Mouse (Mus musculus): ENCODE results near the gene Mylk. TPM values are rescaled to one million over a fixed set of nuclear protein-coding genes. Genes with fewer than 3 reads are reported as not detected.

Mylk gene
- polyA plus RNA-seq, 1 experiment from 2014 or later = 309 TPM

DNA sequence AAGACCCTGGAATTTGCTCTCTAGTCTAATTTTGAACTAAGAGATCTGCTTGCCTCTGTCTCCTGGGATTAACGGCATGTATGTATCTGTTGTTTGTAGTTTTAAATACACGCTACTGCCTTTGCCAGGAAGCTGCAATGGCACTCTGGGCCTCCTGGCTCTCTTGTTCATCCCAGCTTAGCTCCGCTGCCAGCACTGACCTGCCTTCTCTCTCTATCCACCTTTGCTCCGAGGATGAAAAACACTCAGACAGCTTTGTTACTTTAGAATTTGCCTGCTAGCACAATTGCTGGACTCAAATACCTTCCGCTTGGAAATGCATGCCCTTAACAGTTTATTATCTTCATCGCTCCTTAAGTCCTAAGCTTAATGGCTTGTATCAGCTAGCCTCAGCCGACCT, 296.0 kb downstream of the Mylk start:
- H3K27me3 ChIP-seq (replicated peaks) = no peaks in the 10 kb centered on the region
- no peak for ATAC-seq (ENCODE audit: insufficient read depth, low FRiP score, low read depth)
- H3K4me2 ChIP-seq = no peak overlapping the region
- no peak overlapping the region for H3K9ac ChIP-seq
- peaks cover 8% of the 10 kb centered on the region; the same call in 1 of the 2 replicates for H3K36me3 ChIP-seq
- no peak overlapping the region for H3K27ac ChIP-seq
- 91% methylated on average over 7 of the region's 7 CpGs for WGBS
- H3K9me3 ChIP-seq = no peaks in the 10 kb centered on the region
- H3K4me3 ChIP-seq (replicated peaks) = no peak overlapping the region
- H3K4me1 ChIP-seq = no peaks in the 10 kb centered on the region

DNA sequence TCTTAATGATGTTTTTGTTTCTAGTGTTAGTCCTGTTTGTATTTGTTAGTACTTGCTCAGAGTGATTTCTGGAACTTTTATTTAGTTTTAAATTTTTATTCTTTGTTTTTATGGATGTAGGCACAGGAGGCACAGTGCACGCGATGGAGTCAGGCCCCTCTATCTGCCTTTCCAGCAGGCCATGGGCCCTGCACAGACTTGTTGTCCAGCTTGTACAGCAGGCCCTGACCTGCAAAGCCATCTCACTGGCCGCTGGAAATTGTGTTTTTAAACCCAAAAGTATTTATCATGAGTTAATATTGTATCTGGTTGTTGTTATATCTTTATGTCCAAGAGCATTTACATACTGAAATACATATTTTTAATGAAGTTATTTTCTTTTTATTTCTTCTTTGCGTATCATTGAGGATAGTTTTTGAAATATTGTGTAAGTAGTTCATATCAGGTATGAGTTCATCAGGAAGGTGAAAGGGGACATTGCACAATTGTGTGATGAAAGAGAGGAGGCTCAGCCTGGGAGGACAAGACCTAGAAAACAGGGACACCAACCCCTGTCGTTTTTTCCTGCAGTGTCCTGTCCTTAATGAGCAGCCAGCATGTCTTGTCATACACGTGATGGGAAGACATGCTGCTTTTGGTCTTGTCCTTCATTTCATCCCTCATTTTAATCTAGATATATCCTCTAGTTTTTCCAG, 301.2 kb downstream of the Mylk start:
- no peak overlapping the region for H3K4me2 ChIP-seq
- no peaks in the 10 kb centered on the region for H3K4me1 ChIP-seq
- ATAC-seq (ENCODE audit: insufficient read depth, low FRiP score, low read depth) = no peak
- H3K27ac ChIP-seq = no peak overlapping the region
- no peaks in the 10 kb centered on the region for H3K27me3 ChIP-seq (replicated peaks)
- no peak overlapping the region for H3K4me3 ChIP-seq (replicated peaks)
- H3K36me3 ChIP-seq = peaks cover 1% of the 10 kb centered on the region; the same call in 1 of the 2 replicates
- H3K9ac ChIP-seq = no peak overlapping the region
- WGBS = 78% methylated on average over 6 of the region's 6 CpGs
- H3K9me3 ChIP-seq = no peaks in the 10 kb centered on the region

- Histone ChIP-seq H3K4me3 (replicated peaks) (no peak overlapping the region), H3K27ac (no peak overlapping the region), H3K27me3 (replicated peaks) (no peaks in the 10 kb centered on the region), H3K4me2 (no peak overlapping the region), H3K4me1 (no peaks in the 10 kb centered on the region), H3K36me3 (no peaks in the 10 kb centered on the region), H3K9me3 (no peaks in the 10 kb centered on the region), H3K9ac (no peak overlapping the region)
- no peak for ATAC-seq (ENCODE audit: insufficient read depth, low FRiP score, low read depth)
- 80% methylated on average over 6 of the region's 6 CpGs for WGBS
Observed at GRCm38 (mm10) chr16:35047272-35047969, 302.4 kb downstream of the Mylk start.

DNA sequence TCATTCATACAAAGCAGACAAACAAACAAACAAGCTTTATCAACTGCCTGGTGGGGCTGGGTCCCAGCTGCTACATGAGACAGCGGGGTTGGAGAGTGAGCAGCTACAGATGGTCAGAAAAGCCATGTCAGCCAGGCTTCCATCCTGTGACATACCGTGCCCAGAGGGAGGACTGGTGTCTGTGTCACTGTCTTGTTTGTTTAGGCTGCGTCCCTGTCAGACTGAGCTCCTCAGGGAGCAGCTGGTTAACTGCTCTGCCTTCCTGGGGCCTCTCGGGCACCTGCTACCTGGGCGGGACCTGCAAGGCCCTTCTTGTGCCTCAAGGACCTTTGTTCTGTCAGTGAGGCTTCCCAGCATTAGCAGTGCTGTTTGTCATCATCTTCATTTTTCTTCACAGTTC, 306.1 kb downstream of the Mylk start:
- no peak overlapping the region for H3K27ac ChIP-seq
- no peaks in the 10 kb centered on the region for H3K27me3 ChIP-seq (replicated peaks)
- no peaks in the 10 kb centered on the region for H3K4me1 ChIP-seq
- no peak for ATAC-seq (ENCODE audit: insufficient read depth, low FRiP score, low read depth)
- H3K4me2 ChIP-seq = no peak overlapping the region
- H3K9ac ChIP-seq = no peak overlapping the region
- WGBS = 62% methylated on average over 5 of the region's 5 CpGs
- no peaks in the 10 kb centered on the region for H3K36me3 ChIP-seq
- H3K9me3 ChIP-seq = no peaks in the 10 kb centered on the region
- no peak overlapping the region for H3K4me3 ChIP-seq (replicated peaks)

Other genes with a start within 250 kb of the Mylk start
- gene Kalrn, start 171.7 kb upstream of the Mylk start, polyA plus RNA-seq (2015; fragmentation: Nextera tagmentation; extraction: Ambion mirVana) = 19.3 and 20.7 TPM in 2 replicates
- gene Ropn1, start 95.3 kb upstream of the Mylk start, polyA plus RNA-seq (2015; fragmentation: Nextera tagmentation; extraction: Ambion mirVana) = not detected in 2 replicates
- 5.2 and 6.5 TPM in 2 replicates for gene Ccdc14, start 54.6 kb upstream of the Mylk start, polyA plus RNA-seq (2015; fragmentation: Nextera tagmentation; extraction: Ambion mirVana)

All from stomach, embryonic 15.5 days (tissue).